Mouse (Mus musculus) thymus, adult 2 months (tissue): ENCODE measurements around the gene AC131692.1. TPM values are rescaled to one million over a fixed set of nuclear protein-coding genes. Genes with fewer than 3 reads are reported as not detected.

Experiments
- DNase-seq: peaks from one replicate; pipeline ENCODE4 v3.0.0; 2021
- H3K27ac ChIP-seq: fragments of 200-500 bp; 2 replicates; pipeline ENCODE4 v1.5.1; 2012; ENCODE audit warnings: low read length, control low read depth; ENCODE audit not compliant: control insufficient read depth, insufficient read depth
- H3K27me3 ChIP-seq: fragments of 200-500 bp; 2 replicates; pipeline ENCODE4 v1.6.1; 2012; ENCODE audit warnings: mild to moderate bottlenecking, low read length, moderate library complexity, mixed read lengths; ENCODE audit not compliant: control insufficient read depth, insufficient read depth
- H3K36me3 ChIP-seq: fragments of 200-500 bp; 2 replicates; pipeline ENCODE4 v1.6.1; 2012; ENCODE audit warnings: mild to moderate bottlenecking, low read length, moderate library complexity; ENCODE audit not compliant: control insufficient read depth, insufficient read depth
- H3K4me1 ChIP-seq: fragments of 200-500 bp; replicated peaks from 2 replicates; pipeline ENCODE4 v1.6.1; 2012; ENCODE audit warnings: low read length; ENCODE audit not compliant: control insufficient read depth, insufficient read depth
- H3K4me3 ChIP-seq: fragments of 200-500 bp; 2 replicates; pipeline ENCODE4 v1.5.1; 2012; ENCODE audit warnings: mild to moderate bottlenecking, low read length, control low read depth, moderate library complexity; ENCODE audit not compliant: control insufficient read depth, insufficient read depth
- CTCF ChIP-seq: fragments of 200-500 bp; IDR thresholded peaks from 2 replicates; pipeline ENCODE4 v1.5.1; 2012; ENCODE audit warnings: mild to moderate bottlenecking, control low read depth, low read length, moderate library complexity, borderline replicate concordance; ENCODE audit not compliant: control insufficient read depth, poor library complexity, insufficient read depth; ENCODE audit errors: extremely low read depth
- POLR2A ChIP-seq: fragments of 200-500 bp; IDR thresholded peaks from 2 replicates; pipeline ENCODE4 v1.6.1; 2012; ENCODE audit warnings: mild to moderate bottlenecking, low read length, control low read depth, moderate library complexity; ENCODE audit not compliant: control insufficient read depth, poor library complexity, insufficient read depth; ENCODE audit errors: extremely low read depth
- WGBS: fragments of 180-500 bp; shearing (Covaris S2); methylation state at CpG from one replicate; pipeline ENCODE4 v1.1.7; 2018; 5-methylcytosine and 5-hydroxymethylcytosine counted together
- polyA plus RNA-seq: library from polyadenylated mRNA; depleted of rRNA; stranded (reverse); fragments of >200 nt; gene quantifications from 2 replicates; pipeline ENCODE4 v1.2.3, GENCODE M21; 2012; rRNA removed

Gene AC131692.1
- polyA plus RNA-seq = 0.57 and 0.66 TPM in 2 replicates

- no peaks in the 10 kb centered on the region for H3K4me1 ChIP-seq
- DNase-seq = no peak
- TF ChIP-seq CTCF (no peak), POLR2A (no peak)
- no peak within 1 kb of the TSS for H3K27ac ChIP-seq
- H3K27me3 ChIP-seq = no peaks in the 10 kb centered on the region
- no peak within 1 kb of the TSS for H3K4me3 ChIP-seq
- peaks cover 30% of the 10 kb centered on the region; the same call in 1 of the 2 replicates for H3K36me3 ChIP-seq
- WGBS = 97% methylated on average over 7 of the region's 7 CpGs
These were observed at the start of gene AC131692.1 for GRCm38 (mm10) chr19:6094119-6094518. TSS of gene AC131692.1 (plus strand) at chr19:6094419.

GRCm38 (mm10) chr19:6045366-6046293 is 48.6 kb upstream of the AC131692.1 start:
- WGBS = 9% methylated on average over 20 of the region's 20 CpGs
- Histone ChIP-seq H3K36me3 (peaks cover 15% of the 10 kb centered on the region), H3K4me1 (peaks cover 14% of the 10 kb centered on the region), H3K27me3 (no peaks in the 10 kb centered on the region), H3K27ac (peak overlapping the region; percentile 92), H3K4me3 (peak overlapping the region; percentile 65)
- no peak for DNase-seq
- TF ChIP-seq CTCF = no peak
- TF ChIP-seq POLR2A = no peak

GRCm38 (mm10) chr19:6046294-6047153 is 47.7 kb upstream of the AC131692.1 start, which contains the start of gene Syvn1:
TSS of gene Syvn1 (plus strand) at chr19:6046576.
- under 1% methylated on average over 65 of the region's 65 CpGs for WGBS
- Histone ChIP-seq H3K27me3 (no peaks in the 10 kb centered on the region), H3K4me3 (peak within 1 kb of the TSS; percentile 65), H3K27ac (peak within 1 kb of the TSS; percentile 92), H3K36me3 (peaks cover 23% of the 10 kb centered on the region), H3K4me1 (peaks cover 14% of the 10 kb centered on the region)
- TF ChIP-seq CTCF (no peak), POLR2A (peak; percentile 90)
- DNase-seq = peak; percentile 88

- Histone ChIP-seq H3K36me3 (peaks cover 31% of the 10 kb centered on the region), H3K27me3 (no peaks in the 10 kb centered on the region), H3K4me3 (peak overlapping the region; percentile 65), H3K27ac (peak overlapping the region; percentile 19; the same call in 1 of the 2 replicates), H3K4me1 (peaks cover 14% of the 10 kb centered on the region)
- 1% methylated on average over 44 of the region's 44 CpGs for WGBS
- no peak for DNase-seq
- TF ChIP-seq POLR2A (no peak), CTCF (no peak)
These were observed 46.9 kb upstream of the AC131692.1 start for GRCm38 (mm10) chr19:6047154-6047898.

GRCm38 (mm10) chr19:6047899-6048166 is 46.4 kb upstream of the AC131692.1 start:
- Histone ChIP-seq H3K4me3 (peak overlapping the region; percentile 65; the same call in 1 of the 2 replicates), H3K4me1 (peaks cover 14% of the 10 kb centered on the region), H3K36me3 (peaks cover 36% of the 10 kb centered on the region), H3K27ac (no peak overlapping the region), H3K27me3 (no peaks in the 10 kb centered on the region)
- 90% methylated on average over 8 of the region's 8 CpGs for WGBS
- no peak for DNase-seq
- TF ChIP-seq CTCF (no peak), POLR2A (no peak)

GRCm38 (mm10) chr19:6048681-6049410 is 45.4 kb upstream of the AC131692.1 start:
- no peak overlapping the region for H3K4me3 ChIP-seq

More at GRCm38 (mm10) chr19:6048681-6049410, 45.4 kb upstream of the AC131692.1 start:
- no peak for DNase-seq
- Histone ChIP-seq H3K4me1 (peaks cover 14% of the 10 kb centered on the region), H3K36me3 (peaks cover 46% of the 10 kb centered on the region), H3K27ac (no peak overlapping the region), H3K27me3 (no peaks in the 10 kb centered on the region)
- TF ChIP-seq CTCF = no peak
- no peak for TF ChIP-seq POLR2A
- 87% methylated on average over 11 of the region's 11 CpGs for WGBS
